Mouse (Mus musculus) heart, embryonic 16.5 days (tissue): ENCODE measurements around the gene Smc1b. TPM values are rescaled to one million over a fixed set of nuclear protein-coding genes. Genes with fewer than 3 reads are reported as not detected.

Experiments used
- ATAC-seq: fragments of 200-750 bp; cut with Nextera tagmentation; replicated peaks from 2 replicates; pipeline ENCODE4 v1.8.0; 2017; ENCODE audit warnings: moderate number of reproducible peaks; ENCODE audit not compliant: insufficient read depth, low FRiP score; ENCODE audit errors: extremely low read depth
- H3K27ac ChIP-seq: fragments of 300-500 bp; sonication (generic); 2 replicates; pipeline ENCODE4 v1.5.1; 2014; ENCODE audit warnings: mild to moderate bottlenecking, low read length, control low read depth, moderate library complexity
- H3K27me3 ChIP-seq: fragments of 300-500 bp; sonication (generic); 2 replicates; pipeline ENCODE4 v1.6.1; 2014; ENCODE audit warnings: low read length, mixed read lengths; ENCODE audit not compliant: control insufficient read depth, insufficient read depth
- H3K36me3 ChIP-seq: fragments of 300-500 bp; sonication (generic); 2 replicates; pipeline ENCODE4 v1.6.1; 2014; ENCODE audit not compliant: control insufficient read depth, insufficient read depth
- H3K4me1 ChIP-seq: fragments of 300-500 bp; sonication (generic); 2 replicates; pipeline ENCODE4 v1.6.1; 2014; ENCODE audit warnings: low read length, mixed read lengths; ENCODE audit not compliant: control insufficient read depth, insufficient read depth
- H3K4me2 ChIP-seq: fragments of 300-500 bp; sonication (generic); 2 replicates; pipeline ENCODE4 v1.6.1; 2014; ENCODE audit warnings: low read depth, mild to moderate bottlenecking, control low read depth, low read length
- H3K4me3 ChIP-seq: fragments of 300-500 bp; sonication (generic); 2 replicates; pipeline ENCODE4 v1.5.1; 2014; ENCODE audit warnings: mild to moderate bottlenecking, control low read depth, low read length
- H3K9ac ChIP-seq: fragments of 300-500 bp; sonication (generic); 2 replicates; pipeline ENCODE4 v1.6.1; 2014; ENCODE audit warnings: low read length, control low read depth
- H3K9me3 ChIP-seq: fragments of 300-500 bp; sonication (generic); replicated peaks from 2 replicates; pipeline ENCODE4 v1.6.1; 2016; ENCODE audit warnings: low read length; ENCODE audit not compliant: control insufficient read depth
- WGBS: fragments of 180-500 bp; shearing (Covaris S2); extraction: QIAGEN DNeasy Blood & Tissue Kit; methylation state at CpG from one replicate; pipeline ENCODE4 v1.1.7; 2014; 5-methylcytosine and 5-hydroxymethylcytosine counted together
- polyA plus RNA-seq: library from polyadenylated mRNA; unstranded; fragments of >200 nt; fragmentation: Nextera tagmentation; extraction: Ambion mirVana; gene quantifications from 2 replicates; pipeline ENCODE4 v1.2.1, GENCODE M21; 2015

Smc1b gene
- polyA plus RNA-seq, 1 experiment from 2014 or later: 0.08 TPM

GRCm38 (mm10) chr15:85070561-85070960 lies 61.2 kb downstream of the Smc1b start:
- H3K27me3 ChIP-seq: no peaks in the 10 kb centered on the region
- no peak overlapping the region for H3K9ac ChIP-seq
- ATAC-seq: no peak
- no peaks in the 10 kb centered on the region for H3K4me1 ChIP-seq
- 20% methylated on average over 2 of the region's 2 CpGs for WGBS
- H3K27ac ChIP-seq: no peak overlapping the region
- no peak overlapping the region for H3K4me3 ChIP-seq
- no peaks in the 10 kb centered on the region for H3K9me3 ChIP-seq
- no peaks in the 10 kb centered on the region for H3K36me3 ChIP-seq
- H3K4me2 ChIP-seq: no peak overlapping the region

DNA sequence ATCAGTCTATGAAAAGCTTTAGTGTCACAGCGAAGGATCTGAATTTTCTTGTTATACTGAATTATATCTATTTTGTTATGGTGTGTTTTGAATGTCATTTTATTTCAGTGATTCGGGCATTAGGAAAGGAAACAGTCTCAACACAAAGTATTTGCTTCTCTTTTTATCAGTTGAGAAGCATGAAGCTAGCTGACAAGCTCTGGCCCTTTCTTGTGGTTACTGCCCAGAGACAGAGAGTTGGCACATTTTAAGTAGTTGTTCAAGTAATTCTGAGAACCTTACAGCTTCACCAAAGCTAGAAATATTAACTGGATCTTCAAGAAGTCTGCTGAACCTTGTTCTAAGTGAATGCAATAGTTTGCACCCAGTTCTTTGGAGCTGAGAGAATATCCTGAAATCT lies 68.3 kb downstream of the Smc1b start:
- Histone ChIP-seq H3K27me3 (no peaks in the 10 kb centered on the region), H3K4me1 (no peaks in the 10 kb centered on the region), H3K9me3 (no peaks in the 10 kb centered on the region), H3K27ac (no peak overlapping the region), H3K4me2 (no peak overlapping the region), H3K9ac (no peak overlapping the region), H3K36me3 (peaks cover 14% of the 10 kb centered on the region; the same call in 1 of the 2 replicates), H3K4me3 (no peak overlapping the region)
- WGBS: 82% methylated on average over 2 of the region's 2 CpGs
- ATAC-seq: no peak

DNA sequence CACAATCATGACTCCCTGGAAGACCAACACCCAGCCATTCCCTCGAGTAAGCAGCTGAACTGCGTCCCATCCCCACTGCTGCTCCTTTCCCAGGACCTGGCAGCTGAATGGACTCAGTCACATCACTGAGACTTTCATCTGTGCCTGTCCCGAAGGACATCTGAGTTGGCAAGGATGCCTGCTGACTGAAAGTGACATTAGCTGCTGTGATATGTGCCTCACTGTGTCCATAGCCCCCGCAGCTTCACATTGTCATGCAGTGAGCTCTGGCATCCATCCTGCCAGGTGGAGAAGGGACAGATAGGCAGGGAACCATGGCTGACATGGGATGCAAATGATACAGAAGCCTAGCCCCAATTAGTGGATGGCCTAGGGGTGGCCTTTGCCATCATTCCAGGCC lies 76.6 kb downstream of the Smc1b start:
- no peak overlapping the region for H3K27ac ChIP-seq
- no peak overlapping the region for H3K4me2 ChIP-seq
- whole genome bisulfite sequencing: 76% methylated on average over 4 of the region's 4 CpGs
- no peak overlapping the region for H3K9ac ChIP-seq
- no peaks in the 10 kb centered on the region for H3K4me1 ChIP-seq
- H3K36me3 ChIP-seq: peaks cover 16% of the 10 kb centered on the region
- H3K27me3 ChIP-seq: no peaks in the 10 kb centered on the region
- no peaks in the 10 kb centered on the region for H3K9me3 ChIP-seq
- H3K4me3 ChIP-seq: no peak overlapping the region
- ATAC-seq: no peak

- Histone ChIP-seq H3K27me3 (no peaks in the 10 kb centered on the region), H3K36me3 (peaks cover 21% of the 10 kb centered on the region), H3K4me1 (no peaks in the 10 kb centered on the region), H3K9ac (no peak overlapping the region), H3K27ac (no peak overlapping the region), H3K4me3 (no peak overlapping the region), H3K9me3 (no peaks in the 10 kb centered on the region), H3K4me2 (no peak overlapping the region)
- WGBS: 86% methylated on average over 3 of the region's 3 CpGs
- no peak for ATAC-seq
These were observed 77.7 kb downstream of the Smc1b start for GRCm38 (mm10) chr15:85054098-85054497.

DNA sequence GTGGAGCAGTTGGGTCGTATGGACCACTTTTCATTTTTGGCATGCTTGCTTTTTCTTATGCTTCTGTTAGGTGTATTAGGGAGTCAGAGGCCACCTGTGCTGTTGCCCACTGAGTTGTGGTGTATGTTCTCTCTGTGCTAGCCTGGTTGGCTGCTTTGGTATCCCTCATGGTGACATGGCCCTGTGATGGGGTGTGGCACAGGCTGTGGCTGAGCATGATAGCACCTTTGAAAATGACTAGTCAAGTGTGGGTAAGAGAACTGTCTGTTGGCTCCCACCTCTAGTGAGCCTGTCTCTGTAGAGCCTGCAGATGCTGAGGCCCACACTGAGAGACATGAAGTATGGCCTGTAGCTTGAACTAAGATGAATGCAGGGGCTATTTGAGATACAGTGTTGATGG lies 82.0 kb downstream of the Smc1b start:
- H3K36me3 ChIP-seq: peaks cover 33% of the 10 kb centered on the region
- H3K9me3 ChIP-seq: no peaks in the 10 kb centered on the region
- no peaks in the 10 kb centered on the region for H3K4me1 ChIP-seq
- no peak overlapping the region for H3K27ac ChIP-seq
- no peak overlapping the region for H3K4me2 ChIP-seq
- no peak for ATAC-seq
- H3K4me3 ChIP-seq: no peak overlapping the region
- H3K9ac ChIP-seq: no peak overlapping the region
- no peaks in the 10 kb centered on the region for H3K27me3 ChIP-seq
- 96% methylated on average over 1 of the region's 1 CpGs for whole genome bisulfite sequencing

DNA sequence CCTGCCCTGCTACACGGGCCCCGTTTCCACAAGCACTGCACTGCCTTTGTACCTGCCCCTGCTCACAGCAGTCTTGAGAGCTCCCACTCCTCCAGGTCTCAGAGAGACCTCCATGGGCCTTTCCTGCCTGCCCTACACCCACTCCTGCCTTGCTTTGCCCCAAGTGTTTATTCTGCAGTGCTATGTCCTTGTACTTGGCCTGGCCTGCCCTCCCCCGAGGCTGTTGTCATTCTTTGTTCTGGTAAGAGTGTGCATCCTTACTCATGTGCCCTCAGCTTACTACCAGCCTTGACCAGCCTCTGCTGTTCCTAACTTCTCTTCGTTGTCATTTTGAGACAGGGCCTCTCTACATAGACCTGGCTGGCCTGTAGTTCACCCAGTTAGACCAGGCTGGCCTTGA lies 83.9 kb downstream of the Smc1b start:
- no peak overlapping the region for H3K4me3 ChIP-seq
- WGBS: 86% methylated on average over 4 of the region's 4 CpGs
- H3K9me3 ChIP-seq: no peaks in the 10 kb centered on the region
- peaks cover 33% of the 10 kb centered on the region for H3K36me3 ChIP-seq
- no peak for ATAC-seq
- no peak overlapping the region for H3K27ac ChIP-seq
- H3K4me1 ChIP-seq: peaks cover 4% of the 10 kb centered on the region
- H3K4me2 ChIP-seq: no peak overlapping the region
- H3K9ac ChIP-seq: no peak overlapping the region
- H3K27me3 ChIP-seq: no peaks in the 10 kb centered on the region

GRCm38 (mm10) chr15:85046230-85046950 lies 85.4 kb downstream of the Smc1b start:
- H3K9me3 ChIP-seq: no peaks in the 10 kb centered on the region
- H3K4me1 ChIP-seq: peaks cover 17% of the 10 kb centered on the region
- H3K36me3 ChIP-seq: peaks cover 30% of the 10 kb centered on the region
- no peak overlapping the region for H3K4me2 ChIP-seq
- H3K4me3 ChIP-seq: no peak overlapping the region
- no peak overlapping the region for H3K27ac ChIP-seq
- no peaks in the 10 kb centered on the region for H3K27me3 ChIP-seq
- no peak for ATAC-seq
- no peak overlapping the region for H3K9ac ChIP-seq
- 84% methylated on average over 14 of the region's 14 CpGs for WGBS

DNA sequence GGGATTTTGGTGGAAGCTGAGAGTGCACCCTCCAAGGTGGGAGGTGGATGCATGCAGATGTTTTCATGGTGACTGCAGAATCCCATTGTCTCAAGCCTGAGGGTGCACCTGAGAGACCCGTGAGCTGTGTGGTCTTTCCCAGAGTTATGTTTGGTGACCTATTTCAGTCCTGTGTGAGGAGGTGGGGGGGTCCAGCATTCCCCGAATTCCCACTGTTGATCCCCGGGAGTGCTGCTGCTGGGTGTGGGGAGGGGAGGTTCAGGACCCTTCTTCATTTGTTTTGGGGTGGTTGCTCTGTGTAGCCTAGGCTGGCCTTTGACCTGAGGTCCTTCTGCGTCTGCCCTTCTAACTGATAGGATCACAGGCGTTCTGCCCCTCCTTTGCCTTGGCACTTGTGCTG lies 88.0 kb downstream of the Smc1b start:
- Histone ChIP-seq H3K36me3 (peaks cover 15% of the 10 kb centered on the region), H3K4me2 (no peak overlapping the region), H3K27ac (no peak overlapping the region), H3K4me3 (no peak overlapping the region), H3K4me1 (peaks cover 25% of the 10 kb centered on the region), H3K27me3 (no peaks in the 10 kb centered on the region), H3K9ac (no peak overlapping the region; the same call in 1 of the 2 replicates), H3K9me3 (no peaks in the 10 kb centered on the region)
- no peak for ATAC-seq
- 72% methylated on average over 5 of the region's 5 CpGs for WGBS

DNA sequence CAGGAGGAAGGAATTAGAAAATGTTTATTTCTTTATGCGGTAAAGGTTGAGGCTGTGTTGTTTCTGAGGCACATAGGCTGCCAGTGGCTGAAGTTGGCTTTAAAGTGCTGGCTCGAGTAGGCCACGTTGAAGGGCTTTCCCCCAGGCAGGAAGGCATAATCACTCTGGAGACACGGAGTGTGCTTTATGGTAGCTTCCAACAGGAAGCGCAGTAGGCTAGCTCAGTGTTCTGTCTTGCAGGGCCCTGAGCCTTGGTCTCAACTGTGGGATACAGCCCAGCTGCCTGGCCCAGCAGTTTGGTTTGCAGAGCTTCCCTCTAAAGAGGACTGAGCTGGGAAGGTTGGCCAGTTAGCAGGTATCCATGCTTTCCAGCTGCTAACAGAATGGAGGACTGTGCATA lies 88.6 kb downstream of the Smc1b start:
- WGBS: 45% methylated on average over 5 of the region's 5 CpGs

More for the DNA sequence above, 88.6 kb downstream of the Smc1b start:
- Histone ChIP-seq H3K4me2 (0 out of 2 replicates have a peak overlapping the region, but pooled peaks have one; percentile 8), H3K4me1 (peaks cover 26% of the 10 kb centered on the region), H3K27me3 (no peaks in the 10 kb centered on the region), H3K9me3 (no peaks in the 10 kb centered on the region), H3K9ac (peak overlapping the region; percentile 48), H3K27ac (peak overlapping the region; percentile 66), H3K4me3 (no peak overlapping the region), H3K36me3 (peaks cover 8% of the 10 kb centered on the region)
- ATAC-seq: no peak
